Mouse (Mus musculus) adrenal gland, postnatal 14 days (tissue): ENCODE results near the gene Zfp965. TPM values are rescaled to one million over a fixed set of nuclear protein-coding genes. Genes with fewer than 3 reads are reported as not detected.
"Not testable (repeated sequence)": the region's sequence is repeated elsewhere in the genome, so short reads cannot be mapped to it uniquely, and the experiment has no call there.

Experiments
- DNase-seq: peaks from one replicate; pipeline ENCODE4 v3.0.0; 2021; ENCODE audit warnings: mixed read lengths
- long read RNA-seq, 2 experiments: library from polyadenylated mRNA; stranded (forward); transcript quantifications; one replicate each; pipeline ENCODE4 v2.0.0; 2021
- total RNA-seq: library from RNA; stranded (reverse); gene quantifications from 2 replicates; pipeline ENCODE4 v1.2.3, GENCODE M21; 2021

Gene Zfp965
- 2.4 and 4.3 TPM in 2 replicates for total RNA-seq
- long read RNA-seq, experiment 1: 0 reads
- long read RNA-seq, experiment 2: 0 reads

GRCm38 (mm10) chr2:175469685-175470084 is at the start of gene Zfp965:
Gene Zfp965, plus strand, starts transcription at chr2:175469985.
- not testable (repeated sequence) for DNase-seq

GRCm38 (mm10) chr2:175435707-175436106 is 34.1 kb upstream of the Zfp965 start, which contains the start of gene Gm4724:
Gene Gm4724, minus strand, starts transcription at chr2:175435807.
- not testable (repeated sequence) for DNase-seq

Other genes starting within 250 kb of the Zfp965 start
- gene Gm14440, start 194.9 kb upstream of the Zfp965 start, total RNA-seq: 3.6 and 6.9 TPM in 2 replicates
- 39.5 and 43.5 TPM in 2 replicates for gene Gm4631, start 131.8 kb upstream of the Zfp965 start, total RNA-seq
- 7.0 and 7.3 TPM in 2 replicates for gene Zfp968, start 97.5 kb upstream of the Zfp965 start, total RNA-seq
- 5.1 and 6.3 TPM in 2 replicates for gene Gm4724, start 34.2 kb upstream of the Zfp965 start, total RNA-seq
- 6.0 TPM in 1 of 2 replicates, not detected in the other for gene Gm11007, start 174.0 kb downstream of the Zfp965 start, total RNA-seq
- gene Zfp969, start 233.7 kb downstream of the Zfp965 start, total RNA-seq: not detected in 2 replicates